Mouse (Mus musculus) E14TG2a.4 (cell line): Measurements from ENCODE around the gene Baiap2l2.

Source experiments
- CTCF ChIP-seq: conservative IDR thresholded peaks from 2 replicates; pipeline ENCODE4 v1.5.1; 2014; ENCODE audit warnings: low read length
- NANOG ChIP-seq: IDR thresholded peaks from 2 replicates; pipeline ENCODE4 v1.6.1; 2014; ENCODE audit warnings: borderline replicate concordance, low read length, mixed read lengths

GRCm38 (mm10) chr15:79270317-79271123 is 14.8 kb downstream of the Baiap2l2 start:
- no peak for TF ChIP-seq CTCF
- TF ChIP-seq NANOG, result no peak
